Mouse (Mus musculus) CD4-positive naive resting alpha-beta T cell, adult 57 days (primary cell): ENCODE data around the gene Cd40lg. TPM values are rescaled to one million over a fixed set of nuclear protein-coding genes. Genes with fewer than 3 reads are reported as not detected.

Experiments
- total RNA-seq: library from RNA; stranded (reverse); gene quantifications from one replicate; pipeline ENCODE4 v1.2.4, GENCODE M21; 2023

Cd40lg gene
- total RNA-seq: 108 TPM

GRCm38 (mm10) chrX:57211876-57212275 lies at the start of gene Cd40lg:
Gene Cd40lg, plus strand, starts transcription at chrX:57212143.

Other genes with a start within 250 kb of the Cd40lg start
- gene Brs3, start 169.1 kb upstream of the Cd40lg start, total RNA-seq: not detected
- gene Htatsf1, start 158.6 kb upstream of the Cd40lg start, total RNA-seq: 48.2 TPM
- gene Vgll1, start 124.0 kb upstream of the Cd40lg start, total RNA-seq: not detected
- gene Arhgef6, start 126.6 kb downstream of the Cd40lg start, total RNA-seq: 85.1 TPM
- gene Rbmx, start 180.9 kb downstream of the Cd40lg start, total RNA-seq: 80.1 TPM
- not detected for gene Gm364, start 197.0 kb downstream of the Cd40lg start, total RNA-seq